Mouse (Mus musculus) CH12.LX (cell line): ENCODE measurements around the gene Ofcc1. TPM values are rescaled to one million over a fixed set of nuclear protein-coding genes. Genes with fewer than 3 reads are reported as not detected.

ENCODE experiments used
- DNase-seq: peaks from one replicate; pipeline ENCODE4 v3.0.0-alpha.2; 2013; ENCODE audit errors: extremely low read depth
- H3K27ac ChIP-seq: 2 replicates; pipeline ENCODE4 v1.5.1; 2012; ENCODE audit warnings: low read depth, mild to moderate bottlenecking, control low read depth, moderate library complexity; ENCODE audit not compliant: insufficient read depth
- H3K27me3 ChIP-seq: replicated peaks from 2 replicates; pipeline ENCODE3; 2012; ENCODE audit warnings: inconsistent platforms
- H3K36me3 ChIP-seq, 2 experiments: replicated peaks in 1 of 2; 2 replicates each; pipeline versions ENCODE3 to v1.6.1; 2012; ENCODE audit warnings: inconsistent platforms in 1 of 2, low read length in 1 of 2, mild to moderate bottlenecking in 1 of 2, mixed read lengths in 1 of 2, moderate library complexity in 1 of 2; ENCODE audit not compliant: control insufficient read depth in 1 of 2, insufficient read depth in 1 of 2
- H3K4me1 ChIP-seq, 2 experiments: 2 replicates each; pipeline ENCODE4 v1.6.1; 2012; ENCODE audit warnings: inconsistent platforms in 1 of 2, moderate library complexity in 1 of 2; ENCODE audit not compliant: insufficient read depth in 2 of 2, control insufficient read depth in 1 of 2
- H3K4me2 ChIP-seq: 2 replicates; pipeline ENCODE4 v1.6.1; 2012; ENCODE audit warnings: low read depth, mild to moderate bottlenecking, control low read depth; ENCODE audit not compliant: poor library complexity, insufficient read depth, severe bottlenecking
- H3K4me3 ChIP-seq, 3 experiments: fragments of 150-350 bp in 1 of 3; sonication (generic) in 1 of 3; replicated peaks in 1 of 3; 2 replicates each; pipeline versions ENCODE3 to v1.5.1; 2011 to 2012; ENCODE audit warnings: low read depth in 2 of 3, low read length in 2 of 3, mild to moderate bottlenecking in 2 of 3, moderate library complexity in 2 of 3, control low read depth in 1 of 3, improper control_type of control experiment in 1 of 3, inconsistent platforms in 1 of 3, mixed read lengths in 1 of 3; ENCODE audit not compliant: poor library complexity in 1 of 3
- H3K79me2 ChIP-seq: replicated peaks from 2 replicates; pipeline ENCODE4 v1.6.1; 2012; ENCODE audit warnings: mild to moderate bottlenecking, moderate library complexity; ENCODE audit not compliant: control insufficient read depth, poor library complexity, insufficient read depth, severe bottlenecking; ENCODE audit errors: extremely low read depth
- H3K9ac ChIP-seq: 2 replicates; pipeline ENCODE4 v1.6.1; 2012; ENCODE audit warnings: low read depth, mild to moderate bottlenecking, control low read depth, moderate library complexity; ENCODE audit not compliant: insufficient read depth
- H3K9me3 ChIP-seq: replicated peaks from 2 replicates; pipeline ENCODE3; 2012; ENCODE audit warnings: low read length, inconsistent platforms, mixed read lengths
- BHLHE40 ChIP-seq: IDR thresholded peaks from 2 replicates; pipeline ENCODE4 v1.6.1; 2011; ENCODE audit warnings: mild to moderate bottlenecking, low read depth, low read length, improper control_type of control experiment
- CHD1 ChIP-seq: IDR thresholded peaks from 2 replicates; pipeline ENCODE4 v1.6.1; 2012; ENCODE audit warnings: low read depth, low read length, improper control_type of control experiment, inconsistent platforms
- CTCF ChIP-seq, 2 experiments: IDR thresholded peaks in 1 of 2; conservative IDR thresholded peaks in 1 of 2; 2 replicates each; pipeline ENCODE4 v1.5.1; 2011 to 2012; ENCODE audit warnings: low read depth in 2 of 2, low read length in 2 of 2, improper control_type of control experiment in 1 of 2, inconsistent platforms in 1 of 2, mild to moderate bottlenecking in 1 of 2, moderate library complexity in 1 of 2
- ELF1 ChIP-seq: IDR thresholded peaks from 2 replicates; pipeline ENCODE4 v1.6.1; 2014; ENCODE audit warnings: low read depth, mild to moderate bottlenecking, inconsistent platforms, low read length, improper control_type of control experiment
- EP300 ChIP-seq: IDR thresholded peaks from 2 replicates; pipeline ENCODE4 v1.6.1; 2011; ENCODE audit warnings: low read length, improper control_type of control experiment
- ETS1 ChIP-seq: conservative IDR thresholded peaks from 2 replicates; pipeline ENCODE4 v1.6.1; 2012; ENCODE audit warnings: low read depth, mild to moderate bottlenecking, inconsistent platforms, low read length, improper control_type of control experiment, moderate library complexity
- HCFC1 ChIP-seq: IDR thresholded peaks from 2 replicates; pipeline ENCODE4 v1.6.1; 2012; ENCODE audit warnings: low read depth, mild to moderate bottlenecking, inconsistent platforms, low read length, improper control_type of control experiment
- JUND ChIP-seq: conservative IDR thresholded peaks from 2 replicates; pipeline ENCODE4 v1.6.1; 2011; ENCODE audit warnings: low read depth, low read length, improper control_type of control experiment
- KAT2A ChIP-seq: IDR thresholded peaks from 2 replicates; pipeline ENCODE4 v1.6.1; 2012; ENCODE audit warnings: low read length, improper control_type of control experiment, inconsistent platforms; ENCODE audit not compliant: insufficient replicate concordance
- MYC ChIP-seq: IDR thresholded peaks from 2 replicates; pipeline ENCODE4 v1.6.1; 2011; ENCODE audit warnings: low read depth, mild to moderate bottlenecking, improper control_type of control experiment, low read length
- NELFE ChIP-seq: IDR thresholded peaks from 2 replicates; pipeline ENCODE4 v1.6.1; 2011; ENCODE audit warnings: low read depth, low read length, improper control_type of control experiment
- NRF1 ChIP-seq: IDR thresholded peaks from 2 replicates; pipeline ENCODE4 v1.6.1; 2014; ENCODE audit warnings: low read depth, mild to moderate bottlenecking, inconsistent platforms, low read length, improper control_type of control experiment, moderate library complexity
- POLR2A ChIP-seq: IDR thresholded peaks from 2 replicates; pipeline ENCODE4 v1.6.1; 2011; ENCODE audit warnings: low read depth, mild to moderate bottlenecking, improper control_type of control experiment, low read length
- POLR2AphosphoS2 ChIP-seq: IDR thresholded peaks from 2 replicates; pipeline ENCODE4 v1.6.1; 2011; ENCODE audit warnings: low read depth, low read length, improper control_type of control experiment
- RAD21 ChIP-seq: IDR thresholded peaks from 2 replicates; pipeline ENCODE4 v1.6.1; 2011; ENCODE audit warnings: low read depth, mild to moderate bottlenecking, low read length, improper control_type of control experiment, moderate library complexity
- RCOR1 ChIP-seq: conservative IDR thresholded peaks from 2 replicates; pipeline ENCODE4 v1.6.1; 2012; ENCODE audit warnings: low read depth, mild to moderate bottlenecking, inconsistent platforms, low read length, improper control_type of control experiment
- SMC3 ChIP-seq: IDR thresholded peaks from 2 replicates; pipeline ENCODE4 v1.6.1; 2011; ENCODE audit warnings: low read depth, low read length, improper control_type of control experiment
- TBP ChIP-seq: conservative IDR thresholded peaks from 2 replicates; pipeline ENCODE4 v1.6.1; 2011; ENCODE audit warnings: low read depth, low read length, improper control_type of control experiment
- TCF12 ChIP-seq: IDR thresholded peaks from 2 replicates; pipeline ENCODE4 v1.6.1; 2014; ENCODE audit warnings: low read depth, mild to moderate bottlenecking, inconsistent platforms, low read length, improper control_type of control experiment
- UBTF ChIP-seq: IDR thresholded peaks from 2 replicates; pipeline ENCODE4 v1.6.1; 2012; ENCODE audit warnings: low read depth, mild to moderate bottlenecking, inconsistent platforms, low read length, improper control_type of control experiment, moderate library complexity
- USF2 ChIP-seq: conservative IDR thresholded peaks from 2 replicates; pipeline ENCODE4 v1.6.1; 2011; ENCODE audit warnings: low read depth, low read length, improper control_type of control experiment
- ZC3H11A ChIP-seq: IDR thresholded peaks from 2 replicates; pipeline ENCODE4 v1.6.1; 2012; ENCODE audit warnings: low read depth, mild to moderate bottlenecking, inconsistent platforms, low read length, improper control_type of control experiment
- ZMIZ1 ChIP-seq: IDR thresholded peaks from 2 replicates; pipeline ENCODE4 v1.6.1; 2012; ENCODE audit warnings: low read depth, mild to moderate bottlenecking, inconsistent platforms, low read length, improper control_type of control experiment
- dilution Hi-C: fragments of 300-500 bp; cut with MboI; formaldehyde crosslinking; loops from 2 replicates; pipeline ENCODE4 v1.14.3; 2020; ENCODE audit warnings: low sequenced_read_pairs; ENCODE audit not compliant: extremely low pct_unique_long_range_greater_than_20kb, extremely low pct_ligation_motif_present
- in situ Hi-C: fragments of 300-500 bp; cut with MboI; formaldehyde crosslinking; loops from 3 replicates; pipeline ENCODE4 v1.14.3; 2019; ENCODE audit warnings: low sequenced_read_pairs, low pct_ligation_motif_present, low pct_unique_long_range_greater_than_20kb, mixed read lengths
- polyA plus RNA-seq: library from polyadenylated mRNA; unstranded; fragments of >175 nt; gene quantifications from 2 replicates; pipeline ENCODE4 v1.2.1, GENCODE M21; 2012; ENCODE audit warnings: low read depth; ENCODE audit not compliant: insufficient read length
- total RNA-seq, 2 experiments: library from RNA; depleted of rRNA; stranded (reverse); fragments of 300-350 nt in 1 of 2; fragments of >200 nt in 1 of 2; gene quantifications; 2 replicates each; pipeline ENCODE4 v1.2.3; 2012 to 2014

Gene Ofcc1
- total and polyA plus RNA-seq, 3 experiments: not detected

GRCm38 (mm10) chr13:40243821-40244220 lies 117.4 kb downstream of the Ofcc1 start:
- no peaks in the 10 kb centered on the region for H3K36me3 ChIP-seq
- H3K4me2 ChIP-seq: no peak overlapping the region
- no peak overlapping the region for H3K4me3 ChIP-seq
- H3K9ac ChIP-seq: no peak overlapping the region
- in situ Hi-C loops (no loop called here), dilution Hi-C loops (no loop called here)
- H3K9me3 ChIP-seq: no peaks in the 10 kb centered on the region
- no peaks in the 10 kb centered on the region for H3K79me2 ChIP-seq
- no peak overlapping the region for H3K27ac ChIP-seq
- H3K4me1 ChIP-seq: no peaks in the 10 kb centered on the region
- no peak for DNase-seq
- H3K27me3 ChIP-seq: no peaks in the 10 kb centered on the region
- TF ChIP-seq TCF12 (no peak), JUND (no peak), RAD21 (no peak), ELF1 (no peak), NRF1 (no peak), KAT2A (no peak), UBTF (no peak), ZMIZ1 (no peak), NELFE (no peak), BHLHE40 (no peak), RCOR1 (no peak), MYC (no peak), CHD1 (no peak)

GRCm38 (mm10) chr13:40236356-40236755 lies 124.9 kb downstream of the Ofcc1 start:
- Histone ChIP-seq H3K9ac (no peak overlapping the region), H3K36me3 (no peaks in the 10 kb centered on the region), H3K27ac (no peak overlapping the region), H3K9me3 (no peaks in the 10 kb centered on the region), H3K27me3 (no peaks in the 10 kb centered on the region), H3K79me2 (no peaks in the 10 kb centered on the region)
- in situ Hi-C loops (no loop called here), dilution Hi-C loops (no loop called here)
- TF ChIP-seq POLR2AphosphoS2 (no peak), USF2 (no peak), TCF12 (no peak), MYC (no peak), ZC3H11A (no peak), CTCF (conservative IDR thresholded peaks at IDR 0.05 in 1 of 2, IDR thresholded peaks at IDR 0.05 in 1 of 2; ENCODE audit: low read depth in 2 of 2, low read length in 2 of 2) (no peak), EP300 (no peak), UBTF (no peak), TBP (no peak), HCFC1 (no peak), SMC3 (no peak), RAD21 (no peak), NELFE (no peak), ETS1 (no peak), ELF1 (no peak), POLR2A (no peak), CHD1 (no peak)
- TF ChIP-seq, all 38 proteins: peak for 0
- H3K4me1 ChIP-seq: no peaks in the 10 kb centered on the region
- no peak overlapping the region for H3K4me3 ChIP-seq
- DNase-seq: no peak
- H3K4me2 ChIP-seq: no peak overlapping the region
